Comparison of ENCODE assay signal across 7 mouse cellular contexts in the genomic region with DNA sequence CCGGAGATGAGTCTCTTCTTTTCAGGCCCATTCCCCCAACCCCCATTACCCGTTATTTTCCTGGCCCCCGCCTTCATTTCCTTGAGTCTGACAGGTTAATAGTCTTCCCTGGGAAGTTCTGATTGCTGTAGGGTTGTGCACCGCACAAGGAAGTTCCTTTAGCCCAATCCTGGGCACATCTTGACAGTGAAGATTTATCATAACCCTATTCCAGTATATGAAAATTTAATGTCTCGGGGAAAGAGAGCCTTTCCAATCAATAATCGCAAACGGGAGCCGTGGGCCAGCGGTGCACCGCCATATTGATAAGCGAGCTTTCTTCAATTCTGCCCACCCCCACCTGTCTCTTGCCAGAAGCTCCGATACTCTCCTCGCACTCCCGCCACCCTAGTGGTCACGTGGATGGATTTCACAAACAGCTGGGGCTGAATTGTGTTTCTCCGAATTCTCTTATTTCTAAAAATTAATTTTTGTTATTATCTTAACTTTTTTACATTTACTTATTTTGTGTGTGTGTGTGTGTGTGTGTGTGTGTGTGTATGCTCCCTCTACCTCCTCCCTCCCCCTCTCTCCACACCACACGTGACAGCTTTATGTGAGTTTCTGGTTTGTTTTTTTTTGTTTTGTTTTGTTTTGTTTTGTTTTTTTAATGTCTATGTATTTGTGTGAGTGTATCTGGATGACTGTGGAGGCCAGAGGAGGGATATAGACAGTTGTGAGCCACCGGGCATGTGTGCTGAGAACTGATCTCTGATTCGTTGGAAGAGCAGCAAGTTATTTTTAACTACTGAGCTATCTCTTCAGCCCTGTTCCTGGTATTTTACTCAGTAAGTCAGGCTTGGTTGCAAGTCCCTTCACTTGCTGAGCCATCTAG. TPM values are rescaled to one million over a fixed set of nuclear protein-coding genes. Genes with fewer than 3 reads are reported as not detected.
A peak's percentile ranks its signal among the peaks of the same experiment; 100 is the strongest.
DNase-seq lines count a peak whose midpoint lies in the region; ATAC-seq and TF ChIP-seq lines count a peak whose summit lies in the region.

No protein-coding gene starts in this region.

- peak overlapping the region; percentile 54 for H3K4me2 ChIP-seq in embryonic facial prominence, embryonic 14.5 days (ENCODE audit: low read depth, low read length)
- peak overlapping the region; percentile 79 for H3K4me2 ChIP-seq in liver, embryonic 14.5 days (ENCODE audit: low read depth)

- no peak; the same call in 1 of the 2 replicates for ATAC-seq in embryonic facial prominence, embryonic 14.5 days (ENCODE audit: low read depth)
- ATAC-seq in hematopoietic stem cell, adult 5-6 weeks (replicated peaks in 1 of 2; ENCODE audit: insufficient read depth in 1 of 2, low FRiP score in 2 of 2, low TSS enrichment in 1 of 2, low read depth in 1 of 2, poor library complexity in 2 of 2, severe bottlenecking in 2 of 2), result peak; percentile 4 to 52; a peak in 1 of 4 replicates
- ATAC-seq in liver, embryonic 14.5 days (ENCODE audit: insufficient read depth), result peak; percentile 79

- no peak for DNase-seq in testis, postnatal 14 days (ENCODE audit: low spot score)
- DNase-seq in embryonic facial prominence, embryonic 14.5 days (ENCODE audit: low spot score), result peak; percentile 55
- DNase-seq in liver, embryonic 14.5 days (ENCODE audit: low read depth in 3 of 3, low spot score in 3 of 3), result peak in 1 of 3 experiments; percentile 51
- DNase-seq in left cerebral cortex, adult 11 months (ENCODE audit: low spot score), result no peak

- peak overlapping the region; percentile 32 for H3K4me3 ChIP-seq in testis, adult 2 months (ENCODE audit: control insufficient read depth, low read depth, low read length)
- H3K4me3 ChIP-seq in embryonic facial prominence, embryonic 14.5 days (ENCODE audit: low read depth, low read length), result peak overlapping the region; percentile 24
- H3K4me3 ChIP-seq in liver, embryonic 14.5 days (ENCODE audit: insufficient read depth in 1 of 2, low read depth in 2 of 2, low read length in 2 of 2), result peak overlapping the region; percentile 48 to 52
- H3K4me3 ChIP-seq in olfactory bulb, adult 2 months (ENCODE audit: insufficient read depth, low read depth, low read length), result peak overlapping the region; percentile 29; the same call in 1 of the 2 replicates

- TF ChIP-seq EP300 in liver, embryonic 14.5 days (IDR thresholded peaks at IDR 0.05; ENCODE audit: low read depth), result no peak

- no peak overlapping the region; the same call in 1 of the 2 replicates for H3K27ac ChIP-seq in testis, adult 2 months (ENCODE audit: control insufficient read depth, insufficient read depth, low read depth, low read length)
- H3K27ac ChIP-seq in embryonic facial prominence, embryonic 14.5 days (replicated peaks; ENCODE audit: low read depth, low read length), result no peak overlapping the region
- H3K27ac ChIP-seq in liver, embryonic 14.5 days, result peak overlapping the region; percentile 64
- H3K27ac ChIP-seq in olfactory bulb, adult 2 months (ENCODE audit: insufficient read depth, low read depth, low read length), result peak overlapping the region; percentile 77

- peaks cover 14% of the 10 kb centered on the region for H3K4me1 ChIP-seq in testis, adult 2 months (ENCODE audit: control insufficient read depth, insufficient read depth, low read length)
- no peaks in the 10 kb centered on the region for H3K4me1 ChIP-seq in embryonic facial prominence, embryonic 14.5 days (ENCODE audit: control insufficient read depth, insufficient read depth, low read length)
- peaks cover 10 to 15% of the 10 kb centered on the region in 2 experiments for H3K4me1 ChIP-seq in liver, embryonic 14.5 days (replicated peaks; ENCODE audit: control insufficient read depth in 2 of 2, insufficient read depth in 2 of 2, low read length in 1 of 2)
- H3K4me1 ChIP-seq in olfactory bulb, adult 2 months (ENCODE audit: control insufficient read depth, insufficient read depth, low read length), result peaks cover 14% of the 10 kb centered on the region

- TF ChIP-seq POLR2A in testis, adult 2 months (IDR thresholded peaks at IDR 0.05; ENCODE audit: control insufficient read depth, low read depth, low read length), result no peak
- TF ChIP-seq POLR2A in olfactory bulb, adult 2 months (IDR thresholded peaks at IDR 0.05; ENCODE audit: insufficient read depth, low read depth, low read length), result no peak; the same call in 1 of the 2 replicates

- H3K27me3 ChIP-seq in testis, adult 2 months (ENCODE audit: control insufficient read depth, insufficient read depth, low read length), result no peaks in the 10 kb centered on the region
- peaks cover 3% of the 10 kb centered on the region; the same call in 1 of the 2 replicates for H3K27me3 ChIP-seq in embryonic facial prominence, embryonic 14.5 days (replicated peaks; ENCODE audit: control insufficient read depth, insufficient read depth, low read length)
- H3K27me3 ChIP-seq in liver, embryonic 14.5 days (ENCODE audit: control insufficient read depth, insufficient read depth, low read length), result no peaks in the 10 kb centered on the region

- 5% methylated on average over 19 of the region's 19 CpGs for WGBS in embryonic facial prominence, embryonic 14.5 days
- WGBS in liver, embryonic 14.5 days (ENCODE audit: insufficient replicate concordance), result 4% methylated on average over 19 of the region's 19 CpGs
- 5% methylated on average over 19 of the region's 19 CpGs for WGBS in olfactory bulb, adult 2 months

- H3K36me3 ChIP-seq in testis, adult 2 months (ENCODE audit: control insufficient read depth, insufficient read depth, low read length), result no peaks in the 10 kb centered on the region
- no peaks in the 10 kb centered on the region for H3K36me3 ChIP-seq in embryonic facial prominence, embryonic 14.5 days (ENCODE audit: control insufficient read depth, insufficient read depth, low read length)
- no peaks in the 10 kb centered on the region for H3K36me3 ChIP-seq in liver, embryonic 14.5 days (replicated peaks; ENCODE audit: control insufficient read depth, insufficient read depth, low read depth)

- H3K9me3 ChIP-seq in embryonic facial prominence, embryonic 14.5 days (ENCODE audit: control insufficient read depth, low read length), result peaks cover 4% of the 10 kb centered on the region; the same call in 1 of the 2 replicates
- no peaks in the 10 kb centered on the region for H3K9me3 ChIP-seq in liver, embryonic 14.5 days (ENCODE audit: control insufficient read depth, low read length)

- peak overlapping the region; percentile 11 for H3K9ac ChIP-seq in embryonic facial prominence, embryonic 14.5 days (ENCODE audit: low read depth, low read length)
- peak overlapping the region; percentile 56 for H3K9ac ChIP-seq in liver, embryonic 14.5 days (replicated peaks)

- no peak for TF ChIP-seq CTCF in testis, adult 2 months (IDR thresholded peaks at IDR 0.05; ENCODE audit: control insufficient read depth, insufficient read depth, insufficient replicate concordance, low read depth, low read length)
- no peak for TF ChIP-seq CTCF in liver, embryonic 14.5 days (IDR thresholded peaks at IDR 0.05; ENCODE audit: low read depth)
- no peak for TF ChIP-seq CTCF in olfactory bulb, adult 2 months (IDR thresholded peaks at IDR 0.05; ENCODE audit: insufficient read depth, low read depth, low read length)

RNA-seq across cellular contexts. Expression of a gene that starts 6.4 kb away (rescaled TPM):
- polyA plus RNA-seq in testis, adult 2 months (2012; rRNA removed), result 0.65 and 0.79 TPM in 2 replicates
- 0.35 TPM in 1 of 2 replicates, not detected in the other for polyA plus RNA-seq in embryonic facial prominence, embryonic 14.5 days (2014; fragmentation: Nextera tagmentation; extraction: Ambion mirVana)
- not detected in 2 replicates for total RNA-seq in hematopoietic stem cell, adult 5-6 weeks (2017)
- polyA plus RNA-seq in liver, embryonic 14.5 days (2012; rRNA removed), result 0.02 TPM in 1 of 2 replicates, not detected in the other
- polyA plus RNA-seq in liver, embryonic 14.5 days (2014; fragmentation: Nextera tagmentation; extraction: Ambion mirVana), result not detected in 2 replicates
- not detected in 2 replicates for polyA plus RNA-seq in olfactory bulb, adult 2 months (2012; ENCODE audit: insufficient read depth, insufficient read length, low replicate concordance, missing spikeins)

RNA-seq across cellular contexts. Expression of a gene that starts 15.1 kb away (rescaled TPM):
- 8.8 and 10.5 TPM in 2 replicates for polyA plus RNA-seq in testis, adult 2 months (2012; rRNA removed)
- polyA plus RNA-seq in embryonic facial prominence, embryonic 14.5 days (2014; fragmentation: Nextera tagmentation; extraction: Ambion mirVana), result 3.7 and 4.0 TPM in 2 replicates
- total RNA-seq in hematopoietic stem cell, adult 5-6 weeks (2017), result 2.2 and 3.2 TPM in 2 replicates
- 2.9 and 3.7 TPM in 2 replicates for polyA plus RNA-seq in liver, embryonic 14.5 days (2012; rRNA removed)
- polyA plus RNA-seq in liver, embryonic 14.5 days (2014; fragmentation: Nextera tagmentation; extraction: Ambion mirVana), result 1.5 and 1.6 TPM in 2 replicates
- polyA plus RNA-seq in olfactory bulb, adult 2 months (2012; ENCODE audit: insufficient read depth, insufficient read length, low replicate concordance, missing spikeins), result not detected in 2 replicates

RNA-seq across cellular contexts. Expression of a gene that starts 21.9 kb away (rescaled TPM):
- 3.7 and 4.8 TPM in 2 replicates for polyA plus RNA-seq in testis, adult 2 months (2012; rRNA removed)
- 1.9 and 2.6 TPM in 2 replicates for polyA plus RNA-seq in embryonic facial prominence, embryonic 14.5 days (2014; fragmentation: Nextera tagmentation; extraction: Ambion mirVana)
- total RNA-seq in hematopoietic stem cell, adult 5-6 weeks (2017), result not detected in 2 replicates
- 0.38 and 0.39 TPM in 2 replicates for polyA plus RNA-seq in liver, embryonic 14.5 days (2012; rRNA removed)
- polyA plus RNA-seq in liver, embryonic 14.5 days (2014; fragmentation: Nextera tagmentation; extraction: Ambion mirVana), result 0.10 and 0.11 TPM in 2 replicates
- polyA plus RNA-seq in olfactory bulb, adult 2 months (2012; ENCODE audit: insufficient read depth, insufficient read length, low replicate concordance, missing spikeins), result not detected in 2 replicates

RNA-seq across cellular contexts. Expression of a gene that starts 22.9 kb away (rescaled TPM):
- 20.2 and 20.9 TPM in 2 replicates for polyA plus RNA-seq in testis, adult 2 months (2012; rRNA removed)
- polyA plus RNA-seq in embryonic facial prominence, embryonic 14.5 days (2014; fragmentation: Nextera tagmentation; extraction: Ambion mirVana), result 1.3 and 1.6 TPM in 2 replicates
- 7.1 and 9.0 TPM in 2 replicates for total RNA-seq in hematopoietic stem cell, adult 5-6 weeks (2017)
- 6.6 and 6.7 TPM in 2 replicates for polyA plus RNA-seq in liver, embryonic 14.5 days (2012; rRNA removed)
- polyA plus RNA-seq in liver, embryonic 14.5 days (2014; fragmentation: Nextera tagmentation; extraction: Ambion mirVana), result 0.56 and 0.86 TPM in 2 replicates
- polyA plus RNA-seq in olfactory bulb, adult 2 months (2012; ENCODE audit: insufficient read depth, insufficient read length, low replicate concordance, missing spikeins), result not detected in 2 replicates

RNA-seq across cellular contexts. Expression of a gene that starts 25.7 kb away (rescaled TPM):
- polyA plus RNA-seq in testis, adult 2 months (2012; rRNA removed), result 0.94 and 1.9 TPM in 2 replicates
- polyA plus RNA-seq in embryonic facial prominence, embryonic 14.5 days (2014; fragmentation: Nextera tagmentation; extraction: Ambion mirVana), result 8.1 and 8.7 TPM in 2 replicates
- not detected in 2 replicates for total RNA-seq in hematopoietic stem cell, adult 5-6 weeks (2017)
- 0.12 and 0.14 TPM in 2 replicates for polyA plus RNA-seq in liver, embryonic 14.5 days (2012; rRNA removed)
- 0.03 and 0.09 TPM in 2 replicates for polyA plus RNA-seq in liver, embryonic 14.5 days (2014; fragmentation: Nextera tagmentation; extraction: Ambion mirVana)
- polyA plus RNA-seq in olfactory bulb, adult 2 months (2012; ENCODE audit: insufficient read depth, insufficient read length, low replicate concordance, missing spikeins), result not detected in 2 replicates

Comparison
In these comparisons a context has a peak if more than half of its experiments do, and no peak if none do; other contexts are left out.
1. H3K27ac ChIP-seq: peak in liver, embryonic 14.5 days (single experiment) and olfactory bulb, adult 2 months (single experiment); none in testis, adult 2 months (single experiment) and embryonic facial prominence, embryonic 14.5 days (single experiment).
2. Peak in every context shown above with its lines, with median percentiles within 50 percentile points of each other: H3K4me3 ChIP-seq.